Mouse (Mus musculus): ENCODE measurements around the gene B130006D01Rik. TPM values are rescaled to one million over a fixed set of nuclear protein-coding genes. Genes with fewer than 3 reads are reported as not detected.
A peak's percentile ranks its signal among the peaks of the same experiment; 100 is the strongest.

The B130006D01Rik gene
- total and polyA plus RNA-seq, 3 experiments, result 0.06 to 0.30 (median 0.26) TPM

DNA sequence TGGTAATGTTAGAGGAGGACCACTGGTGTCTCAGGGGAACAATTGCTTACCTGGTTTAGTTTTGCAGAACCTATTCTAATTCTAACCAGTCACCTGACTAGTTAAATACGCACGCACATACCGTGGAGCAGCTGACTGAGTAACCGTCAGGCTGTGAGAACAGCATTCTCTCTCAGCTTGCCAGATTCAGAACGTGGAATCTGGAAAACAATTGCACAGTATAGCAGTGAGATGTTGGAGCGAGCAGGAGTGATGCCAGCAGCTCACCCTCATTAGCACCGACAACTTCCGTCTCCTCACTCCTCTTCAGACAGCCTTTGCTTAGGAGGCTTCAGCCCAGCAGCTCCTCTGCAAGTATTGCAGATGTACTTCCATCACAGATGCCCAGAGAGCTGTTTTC, 7.3 kb upstream of the B130006D01Rik start:
- intact Hi-C loops (cut with DNase I), result no loop called here
- 47% methylated on average over 8 of the region's 8 CpGs for WGBS
- no peaks in the 10 kb centered on the region for H3K27me3 ChIP-seq (ENCODE audit: control insufficient read depth, insufficient read depth, low read length)
- H3K4me1 ChIP-seq (ENCODE audit: control insufficient read depth, insufficient read depth, low read length), result peaks cover 6% of the 10 kb centered on the region
- no peak for TF ChIP-seq CTCF (IDR thresholded peaks at IDR 0.05)
- no peak for TF ChIP-seq POLR2A (IDR thresholded peaks at IDR 0.05; ENCODE audit: insufficient read depth, low read depth, low read length)
- no peak for TF ChIP-seq EP300 (IDR thresholded peaks at IDR 0.05; ENCODE audit: insufficient read depth, low read depth, low read length)
- peaks cover 3% of the 10 kb centered on the region; the same call in 1 of the 2 replicates for H3K36me3 ChIP-seq (ENCODE audit: control insufficient read depth, insufficient read depth, low read length)
- no peak overlapping the region for H3K27ac ChIP-seq
- DNase-seq, result no peak
- no peak overlapping the region for H3K9ac ChIP-seq (ENCODE audit: low read depth, low read length)
- H3K79me2 ChIP-seq (replicated peaks; ENCODE audit: control insufficient read depth, insufficient read depth, low read length), result peaks cover 5% of the 10 kb centered on the region
- no peak overlapping the region for H3K4me3 ChIP-seq

GRCm38 (mm10) chr11:95719356-95719755, 4.0 kb upstream of the B130006D01Rik start:
- intact Hi-C loops (cut with DNase I), result no loop called here
- Histone ChIP-seq H3K9ac (ENCODE audit: low read depth, low read length) (no peak overlapping the region), H3K4me3 (no peak overlapping the region), H3K4me1 (ENCODE audit: control insufficient read depth, insufficient read depth, low read length) (peaks cover 4% of the 10 kb centered on the region; the same call in 1 of the 2 replicates), H3K27me3 (ENCODE audit: control insufficient read depth, insufficient read depth, low read length) (no peaks in the 10 kb centered on the region), H3K36me3 (ENCODE audit: control insufficient read depth, insufficient read depth, low read length) (peaks cover 3% of the 10 kb centered on the region; the same call in 1 of the 2 replicates), H3K27ac (no peak overlapping the region), H3K79me2 (replicated peaks; ENCODE audit: control insufficient read depth, insufficient read depth, low read length) (peaks cover 10% of the 10 kb centered on the region)
- WGBS, result 46% methylated on average over 3 of the region's 3 CpGs
- no peak for TF ChIP-seq POLR2A (IDR thresholded peaks at IDR 0.05; ENCODE audit: insufficient read depth, low read depth, low read length)
- TF ChIP-seq EP300 (IDR thresholded peaks at IDR 0.05; ENCODE audit: insufficient read depth, low read depth, low read length), result no peak
- peak in 1 of 2 experiments; percentile 8 for DNase-seq

GRCm38 (mm10) chr11:95724466-95724865, 1.1 kb downstream of the B130006D01Rik start:
- Histone ChIP-seq H3K79me2 (replicated peaks; ENCODE audit: control insufficient read depth, insufficient read depth, low read length) (peaks cover 10% of the 10 kb centered on the region), H3K4me1 (ENCODE audit: control insufficient read depth, insufficient read depth, low read length) (peaks cover 3% of the 10 kb centered on the region), H3K9ac (ENCODE audit: low read depth, low read length) (no peak overlapping the region), H3K27ac (no peak overlapping the region), H3K4me3 (no peak overlapping the region), H3K27me3 (ENCODE audit: control insufficient read depth, insufficient read depth, low read length) (no peaks in the 10 kb centered on the region), H3K36me3 (ENCODE audit: control insufficient read depth, insufficient read depth, low read length) (peaks cover 4% of the 10 kb centered on the region; the same call in 1 of the 2 replicates)
- TF ChIP-seq POLR2A (IDR thresholded peaks at IDR 0.05; ENCODE audit: insufficient read depth, low read depth, low read length) (no peak), EP300 (IDR thresholded peaks at IDR 0.05; ENCODE audit: insufficient read depth, low read depth, low read length) (no peak), CTCF (IDR thresholded peaks at IDR 0.05) (no peak)
- DNase-seq, result no peak
- WGBS, result 95% methylated on average over 4 of the region's 4 CpGs
- intact Hi-C loops (cut with DNase I), result no loop called here

GRCm38 (mm10) chr11:95726156-95726555, 2.8 kb downstream of the B130006D01Rik start:
- H3K9ac ChIP-seq (ENCODE audit: low read depth, low read length), result peak overlapping the region; percentile 24; the same call in 1 of the 2 replicates
- no peak for DNase-seq
- peaks cover 2% of the 10 kb centered on the region; the same call in 1 of the 2 replicates for H3K36me3 ChIP-seq (ENCODE audit: control insufficient read depth, insufficient read depth, low read length)
- TF ChIP-seq POLR2A (IDR thresholded peaks at IDR 0.05; ENCODE audit: insufficient read depth, low read depth, low read length), result no peak
- no peak for TF ChIP-seq CTCF (IDR thresholded peaks at IDR 0.05)
- TF ChIP-seq EP300 (IDR thresholded peaks at IDR 0.05; ENCODE audit: insufficient read depth, low read depth, low read length), result no peak
- 68% methylated on average over 4 of the region's 4 CpGs for WGBS
- H3K4me3 ChIP-seq, result no peak overlapping the region
- intact Hi-C loops (cut with DNase I), result no loop called here
- peaks cover 12% of the 10 kb centered on the region for H3K79me2 ChIP-seq (replicated peaks; ENCODE audit: control insufficient read depth, insufficient read depth, low read length)
- no peaks in the 10 kb centered on the region for H3K27me3 ChIP-seq (ENCODE audit: control insufficient read depth, insufficient read depth, low read length)
- no peak overlapping the region for H3K27ac ChIP-seq
- H3K4me1 ChIP-seq (ENCODE audit: control insufficient read depth, insufficient read depth, low read length), result peaks cover 5% of the 10 kb centered on the region

DNA sequence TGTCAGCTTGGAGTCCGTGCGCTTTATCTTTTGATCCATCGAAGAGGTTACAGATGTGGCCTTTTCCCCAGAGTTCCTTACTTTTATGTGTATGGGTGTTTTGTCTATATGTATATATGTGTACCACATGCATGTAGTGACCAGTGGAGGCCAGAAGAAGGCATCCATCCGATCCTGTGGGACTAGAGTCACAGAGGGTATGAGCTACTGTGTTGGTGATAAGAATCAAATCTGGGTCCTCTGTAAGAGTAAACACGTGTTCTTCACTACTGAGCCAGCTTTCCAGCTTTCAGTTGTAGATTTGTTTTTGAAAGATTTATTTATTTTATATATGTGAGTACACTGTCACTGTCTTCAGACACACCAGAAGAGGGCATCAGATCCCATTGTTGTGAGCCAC, 4.6 kb downstream of the B130006D01Rik start:
- no peak for DNase-seq
- no peak overlapping the region for H3K9ac ChIP-seq (ENCODE audit: low read depth, low read length)
- H3K27me3 ChIP-seq (ENCODE audit: control insufficient read depth, insufficient read depth, low read length), result no peaks in the 10 kb centered on the region
- H3K36me3 ChIP-seq (ENCODE audit: control insufficient read depth, insufficient read depth, low read length), result peaks cover 2% of the 10 kb centered on the region; the same call in 1 of the 2 replicates
- H3K4me1 ChIP-seq (ENCODE audit: control insufficient read depth, insufficient read depth, low read length), result peaks cover 5% of the 10 kb centered on the region
- 85% methylated on average over 5 of the region's 5 CpGs for WGBS
- no peak for TF ChIP-seq CTCF (IDR thresholded peaks at IDR 0.05)
- TF ChIP-seq EP300 (IDR thresholded peaks at IDR 0.05; ENCODE audit: insufficient read depth, low read depth, low read length), result no peak
- TF ChIP-seq POLR2A (IDR thresholded peaks at IDR 0.05; ENCODE audit: insufficient read depth, low read depth, low read length), result no peak
- no peak overlapping the region for H3K4me3 ChIP-seq
- intact Hi-C loops (cut with DNase I), result loop anchor here (2.0 kb wide), 1 partner anchor 13 kb away; no protein-coding TSS in a partner anchor
- peaks cover 13% of the 10 kb centered on the region for H3K79me2 ChIP-seq (replicated peaks; ENCODE audit: control insufficient read depth, insufficient read depth, low read length)
- no peak overlapping the region for H3K27ac ChIP-seq
